Mouse (Mus musculus): ENCODE measurements around the gene Kdelc2.

GRCm38 (mm10) chr9:53408548-53408947 is 24.7 kb downstream of the Kdelc2 start:
- TF ChIP-seq CTCF (IDR thresholded peaks at IDR 0.05; ENCODE audit: extremely low read depth, insufficient read depth, low read length) (no peak), POLR2A (IDR thresholded peaks at IDR 0.05; ENCODE audit: extremely low read depth, insufficient read depth, low read length) (no peak)
